Mouse (Mus musculus) spleen, embryonic (tissue): ENCODE measurements at regions not wholly inside any gene's neighbourhood (a gene's known extent, or its start where the extent isn't known, plus 50 kb on each side); places are given as distances from the start of the nearest gene placed in this dataset.

Experiments
- CTCF ChIA-PET: fragments of 350-600 bp; sonication (Branson Sonifier 250); formaldehyde crosslinking; loops from one replicate; lab custom pipeline; 2022; lab: Charles Lee

GRCm38 (mm10) chr8:18316488-18316887 lies 661.6 kb downstream of the Defb40 start:
- CTCF ChIA-PET, result no interaction called here

GRCm38 (mm10) chr8:18311597-18311996 lies 666.5 kb downstream of the Defb40 start:
- CTCF ChIA-PET, result no interaction called here

GRCm38 (mm10) chr8:18310927-18311326 lies 667.1 kb downstream of the Defb40 start:
- CTCF ChIA-PET, result no interaction called here

- CTCF ChIA-PET, result no interaction called here
These were observed 690.4 kb downstream of the Defb40 start for GRCm38 (mm10) chr8:18287536-18288237.

GRCm38 (mm10) chr8:18279932-18280331 lies 698.1 kb downstream of the Defb40 start:
- CTCF ChIA-PET, result no interaction called here

- CTCF ChIA-PET, result no interaction called here
These were observed 709.8 kb downstream of the Defb40 start for GRCm38 (mm10) chr8:18268301-18268700.

- CTCF ChIA-PET, result no interaction called here
These were observed 719.6 kb downstream of the Defb40 start for GRCm38 (mm10) chr8:18258287-18258961.

GRCm38 (mm10) chr8:18246299-18246698 lies 731.8 kb downstream of the Defb40 start:
- CTCF ChIA-PET, result no interaction called here

- CTCF ChIA-PET, result no interaction called here
These were observed 760.5 kb downstream of the Defb40 start for GRCm38 (mm10) chr8:18217599-18217998.

- CTCF ChIA-PET, result no interaction called here
These were observed 760.9 kb downstream of the Defb40 start for GRCm38 (mm10) chr8:18217192-18217591.

GRCm38 (mm10) chr8:18216516-18216915 lies 761.5 kb downstream of the Defb40 start:
- CTCF ChIA-PET, result no interaction called here

- CTCF ChIA-PET, result no interaction called here
These were observed 768.0 kb downstream of the Defb40 start for GRCm38 (mm10) chr8:18210067-18210466.

- CTCF ChIA-PET, result no interaction called here
These were observed 769.4 kb downstream of the Defb40 start for GRCm38 (mm10) chr8:18208658-18209057.

- CTCF ChIA-PET, result no interaction called here
These were observed 790.6 kb downstream of the Defb40 start for GRCm38 (mm10) chr8:18187486-18187885.

GRCm38 (mm10) chr8:18175544-18176092 lies 802.4 kb downstream of the Defb40 start:
- CTCF ChIA-PET, result no interaction called here

- CTCF ChIA-PET, result no interaction called here
These were observed 819.4 kb downstream of the Defb40 start for GRCm38 (mm10) chr8:18158619-18159018.

GRCm38 (mm10) chr8:18115333-18116044 lies 862.6 kb downstream of the Defb40 start:
- CTCF ChIA-PET, result no interaction called here

GRCm38 (mm10) chr8:18113262-18113661 lies 864.8 kb downstream of the Defb40 start:
- CTCF ChIA-PET, result no interaction called here

- CTCF ChIA-PET, result no interaction called here
These were observed 868.6 kb downstream of the Defb40 start for GRCm38 (mm10) chr8:18109480-18109879.

- CTCF ChIA-PET, result no interaction called here
These were observed 871.2 kb downstream of the Defb40 start for GRCm38 (mm10) chr8:18106827-18107226.

GRCm38 (mm10) chr8:18065456-18065855 lies 912.6 kb downstream of the Defb40 start:
- CTCF ChIA-PET, result no interaction called here

GRCm38 (mm10) chr8:18059526-18059925 lies 918.5 kb downstream of the Defb40 start:
- CTCF ChIA-PET, result no interaction called here
